Mouse (Mus musculus): ENCODE data around the gene Pign.

Gene Pign

DNA sequence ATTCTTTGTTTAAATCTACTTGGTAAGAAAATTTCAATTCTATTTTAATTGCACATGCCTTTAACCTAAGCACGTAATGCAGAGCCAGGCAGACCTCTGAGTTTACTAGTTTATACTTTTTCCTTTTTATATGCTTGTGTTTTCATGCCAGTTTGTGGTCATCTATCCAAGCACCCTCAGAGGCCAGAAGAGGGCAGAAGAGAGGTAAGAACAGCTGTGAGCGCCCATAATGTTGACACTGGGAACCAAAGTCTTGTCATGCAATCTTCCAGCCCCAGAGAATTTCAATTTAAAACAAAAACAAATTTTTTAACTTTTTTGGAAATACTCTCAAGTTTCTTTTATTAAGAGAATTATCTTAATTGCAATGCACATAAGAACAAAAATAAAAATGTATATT, 99.7 kb downstream of the Pign start:
- DNase-seq (ENCODE audit: low spot score in 2 of 2), result no peak

DNA sequence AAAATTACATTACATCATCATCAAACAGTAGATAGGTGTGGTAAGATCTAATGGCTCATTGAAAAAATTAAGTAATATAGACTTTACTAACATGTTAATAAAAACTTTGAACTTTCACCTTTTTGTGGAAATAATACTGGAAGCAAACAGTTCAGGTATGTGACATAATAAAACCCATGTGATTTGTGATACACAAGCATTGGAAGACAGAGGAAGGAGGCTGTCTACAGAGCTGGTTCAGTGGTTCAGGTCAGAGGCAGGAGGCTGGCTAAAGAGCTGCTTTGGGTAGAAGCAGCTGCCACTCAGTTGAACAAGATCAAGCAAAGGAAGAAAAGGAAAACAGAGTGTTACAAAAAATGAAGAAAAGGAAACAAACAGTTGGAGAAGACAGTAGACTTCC, 107.4 kb downstream of the Pign start:
- DNase-seq (ENCODE audit: low spot score in 2 of 2), result no peak

DNA sequence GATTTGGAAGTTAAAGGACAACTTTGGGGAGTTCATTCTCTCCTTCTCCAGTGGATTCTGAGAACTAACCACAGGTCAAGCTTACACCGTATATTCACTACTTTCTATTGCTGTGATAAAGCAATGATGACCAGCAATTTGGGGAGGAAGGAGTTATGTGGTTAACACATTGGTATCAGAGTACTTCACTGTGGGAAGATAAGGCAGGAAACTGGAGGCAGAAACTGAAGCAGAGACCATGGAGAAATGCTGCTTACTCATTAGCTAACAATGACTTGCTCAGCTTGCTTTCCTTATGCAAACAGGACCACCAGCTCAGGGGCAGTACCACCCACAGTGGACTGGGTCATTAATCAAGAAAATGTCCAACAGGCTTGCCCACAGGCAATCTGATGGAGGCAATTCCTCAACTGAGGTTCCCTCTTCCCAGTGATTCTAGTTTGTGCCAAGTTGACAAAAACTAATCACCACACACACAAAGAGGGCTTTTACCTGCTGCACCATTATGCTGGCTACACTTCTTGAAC, 108.2 kb downstream of the Pign start:
- no peak for DNase-seq (ENCODE audit: low spot score in 2 of 2)

DNA sequence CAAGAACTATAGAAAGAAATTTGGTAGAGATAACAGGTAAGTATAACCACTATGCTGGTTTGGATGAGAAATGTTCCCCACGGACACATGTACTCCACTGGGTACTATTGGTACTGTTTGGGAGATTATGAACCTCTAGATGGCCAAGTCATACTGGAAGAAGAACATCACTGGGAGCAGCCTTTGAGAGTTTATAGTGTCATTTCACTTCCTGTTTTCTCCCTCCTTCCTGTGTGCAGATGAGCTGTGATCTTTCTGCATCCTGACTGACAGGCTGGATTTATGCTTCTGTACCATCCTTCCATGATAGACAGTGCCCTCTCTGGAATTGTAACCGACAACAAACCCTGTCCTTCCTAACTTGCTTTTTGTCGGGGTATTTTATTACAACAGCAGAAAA, 110.3 kb downstream of the Pign start:
- DNase-seq (ENCODE audit: low spot score in 2 of 2), result no peak

GRCm38 (mm10) chr1:105550163-105550562, 113.3 kb downstream of the Pign start:
- DNase-seq (ENCODE audit: low spot score in 2 of 2), result no peak

DNA sequence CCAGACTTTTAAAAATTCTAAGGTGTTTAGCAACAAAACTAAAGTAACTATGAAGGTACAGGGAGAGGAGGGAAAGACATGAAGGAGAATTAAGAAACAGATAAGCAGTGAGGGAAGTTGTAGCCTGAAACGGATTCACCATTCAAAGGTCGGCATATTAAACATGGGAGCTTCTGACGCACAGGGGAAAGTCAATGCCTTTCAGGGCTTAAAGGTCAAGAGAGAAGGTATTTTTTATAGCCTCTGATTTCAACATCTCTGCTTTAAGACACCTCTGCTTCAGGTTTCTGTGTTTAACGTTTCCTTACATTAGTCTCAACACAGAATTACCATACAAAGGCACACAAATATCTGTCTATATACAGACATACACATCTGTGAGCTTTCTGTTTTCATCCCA, 113.8 kb downstream of the Pign start:
- no peak for DNase-seq (ENCODE audit: low spot score in 2 of 2)

DNA sequence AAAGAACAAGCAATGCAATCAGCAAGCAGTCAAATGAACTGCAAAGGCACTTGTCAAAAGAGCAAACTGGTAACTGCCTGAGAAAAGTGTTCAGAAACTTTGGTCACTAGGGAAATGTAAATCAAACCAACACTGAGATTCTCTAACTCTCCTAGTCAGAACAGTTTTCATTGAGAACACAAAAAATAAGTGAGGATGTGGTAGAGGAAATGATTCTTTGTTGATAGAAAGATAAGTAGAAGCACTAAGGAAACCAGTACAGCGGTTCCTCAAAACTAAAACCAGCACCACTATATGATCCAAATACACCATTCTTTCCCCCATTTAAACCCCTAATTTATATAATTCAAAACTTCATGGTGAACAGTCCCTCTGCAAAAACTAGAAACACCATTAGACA, 120.4 kb downstream of the Pign start:
- DNase-seq (ENCODE audit: low spot score in 2 of 2), result no peak

GRCm38 (mm10) chr1:105523768-105524167, 139.7 kb downstream of the Pign start:
- DNase-seq (ENCODE audit: low spot score in 2 of 2), result no peak

- DNase-seq (ENCODE audit: low spot score in 2 of 2), result no peak
Observed at GRCm38 (mm10) chr1:105522321-105522720, 141.2 kb downstream of the Pign start.

DNA sequence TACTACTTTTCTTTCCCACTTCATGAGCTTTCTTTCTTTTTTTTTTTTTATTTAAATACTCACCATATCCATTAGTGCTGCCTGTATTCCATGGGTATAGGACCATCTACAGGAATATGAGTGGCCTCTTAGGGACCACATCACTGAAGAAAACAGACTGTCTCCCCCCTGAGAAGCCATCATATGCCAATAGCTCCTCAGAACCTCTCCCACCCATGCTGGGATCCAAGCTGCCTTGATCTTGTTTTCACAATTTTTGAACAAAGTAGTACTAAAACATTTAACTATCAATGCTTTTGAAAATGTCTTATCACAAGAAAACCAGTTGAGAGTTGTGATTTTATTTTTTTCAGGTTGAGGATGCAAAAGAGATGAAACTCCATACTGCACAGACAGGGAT, 145.4 kb downstream of the Pign start:
- DNase-seq (ENCODE audit: low spot score in 2 of 2), result no peak

- no peak for DNase-seq (ENCODE audit: low spot score in 2 of 2)
Observed at GRCm38 (mm10) chr1:105507116-105507515, 156.4 kb downstream of the Pign start.

- no peak for DNase-seq (ENCODE audit: low spot score in 2 of 2)
Observed at GRCm38 (mm10) chr1:105492626-105493025, 170.9 kb downstream of the Pign start.

DNA sequence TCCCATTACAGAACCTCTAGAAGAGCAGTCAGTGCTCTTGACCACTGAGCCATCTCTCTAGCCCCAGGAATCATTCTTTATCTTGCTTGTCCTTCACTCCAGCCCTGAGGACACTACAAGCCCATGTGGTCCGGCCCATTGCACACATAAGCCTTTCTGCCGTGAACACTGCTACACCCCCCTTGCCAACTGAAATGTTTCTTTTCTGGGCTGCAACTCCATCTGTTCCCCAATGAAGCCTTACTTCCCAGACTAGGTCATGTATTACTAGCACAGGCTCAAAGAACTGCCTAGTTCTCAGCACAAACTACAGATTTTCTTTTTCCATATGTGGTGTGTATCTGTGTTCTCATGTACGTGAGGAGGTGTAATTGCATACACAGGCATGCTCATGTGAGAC, 174.0 kb downstream of the Pign start:
- DNase-seq (ENCODE audit: low spot score in 2 of 2), result no peak

DNA sequence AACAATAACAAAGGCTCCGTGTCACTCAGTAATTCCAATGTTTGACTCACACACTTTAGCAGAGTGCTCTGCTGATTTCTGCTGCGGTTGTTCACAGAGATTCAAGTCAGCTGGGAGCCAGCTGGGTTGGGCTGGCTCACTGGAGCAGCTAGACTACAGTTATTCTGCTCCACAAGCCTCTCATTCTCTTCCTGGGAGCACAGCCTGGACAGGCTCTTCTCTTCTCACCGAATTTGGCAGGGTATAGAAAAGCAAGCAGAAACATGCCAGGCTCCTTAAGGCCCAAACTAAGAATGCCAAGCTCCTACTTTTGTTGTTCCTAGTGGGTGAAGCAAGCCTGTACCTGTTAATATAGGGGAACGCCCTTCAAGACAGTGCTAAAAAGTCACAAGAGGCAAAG, 176.4 kb downstream of the Pign start:
- no peak for DNase-seq (ENCODE audit: low spot score in 2 of 2)
